Mouse (Mus musculus): Measurements from ENCODE around the gene Rpa1.

Rpa1 gene

DNA sequence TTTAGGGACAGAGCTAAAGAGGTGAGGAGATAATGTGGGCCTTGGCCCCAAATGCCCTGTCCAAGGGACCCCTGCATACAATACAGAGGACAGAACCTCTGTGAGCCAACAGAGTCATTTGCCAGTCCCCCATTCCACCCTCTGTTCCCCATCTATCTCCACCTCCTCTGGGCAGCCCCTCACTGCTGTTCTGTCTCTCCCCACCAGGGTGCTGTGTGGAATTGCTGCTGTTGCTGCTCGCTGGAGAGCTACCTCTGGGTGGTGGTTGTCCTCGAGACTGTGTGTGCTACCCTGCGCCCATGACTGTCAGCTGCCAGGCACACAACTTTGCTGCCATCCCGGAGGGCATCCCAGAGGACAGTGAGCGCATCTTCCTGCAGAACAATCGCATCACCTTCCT lies 83.6 kb downstream of the Rpa1 start:
- no peak for DNase-seq (ENCODE audit: extremely low read depth, insufficient read length, low spot score)

DNA sequence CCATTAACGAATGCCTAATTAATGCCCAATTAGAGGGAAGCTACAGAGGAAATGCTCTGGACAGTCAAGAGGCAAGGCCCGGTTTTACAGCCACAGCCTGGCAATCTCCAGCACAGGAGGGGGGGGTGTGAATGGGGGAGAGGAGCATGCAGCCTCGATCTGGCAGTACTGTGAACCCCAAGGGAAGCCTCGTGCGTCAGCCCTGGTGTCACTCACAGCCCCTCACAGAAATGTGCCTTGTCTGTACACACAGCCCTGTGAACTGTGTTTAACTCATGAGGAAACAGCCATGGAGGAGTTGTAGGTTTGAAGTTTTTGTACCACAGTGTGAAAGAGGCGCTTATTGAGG lies 84.2 kb downstream of the Rpa1 start:
- DNase-seq (ENCODE audit: extremely low read depth, insufficient read length, low spot score) = no peak

DNA sequence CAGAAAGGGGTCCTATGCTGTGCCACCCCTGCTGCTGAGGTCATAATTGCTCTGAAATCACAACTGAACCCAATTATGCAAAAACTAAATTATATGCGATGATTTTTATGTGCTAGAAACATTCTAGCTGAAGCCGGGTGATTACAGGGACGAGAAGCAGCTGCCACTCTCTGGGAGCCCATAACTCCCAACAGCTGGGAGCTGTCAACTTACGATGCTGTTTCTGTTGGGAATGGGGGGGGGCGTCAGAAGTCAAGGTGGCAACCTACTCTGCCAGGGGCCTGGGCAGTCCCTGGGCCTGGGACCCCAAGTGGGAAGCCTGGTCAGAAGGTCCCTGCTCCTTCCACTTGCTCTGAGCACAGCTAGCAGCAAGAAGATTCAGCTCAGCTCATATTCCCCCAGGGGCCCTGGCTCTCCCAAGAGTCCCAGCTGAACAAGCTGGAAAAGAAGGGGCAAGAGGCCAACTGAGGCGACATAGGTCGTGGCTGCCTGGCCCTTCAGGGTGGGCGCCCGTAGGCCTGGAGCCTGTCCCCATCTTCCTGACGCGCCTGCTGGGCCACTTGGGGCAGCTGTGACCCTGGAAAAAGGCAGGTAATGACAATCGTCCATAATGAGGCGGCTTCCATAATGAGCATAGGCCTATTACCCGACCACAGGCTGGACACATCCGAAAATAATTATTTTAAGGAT lies 84.7 kb downstream of the Rpa1 start:
- DNase-seq (ENCODE audit: extremely low read depth, insufficient read length, low spot score) = no peak

DNA sequence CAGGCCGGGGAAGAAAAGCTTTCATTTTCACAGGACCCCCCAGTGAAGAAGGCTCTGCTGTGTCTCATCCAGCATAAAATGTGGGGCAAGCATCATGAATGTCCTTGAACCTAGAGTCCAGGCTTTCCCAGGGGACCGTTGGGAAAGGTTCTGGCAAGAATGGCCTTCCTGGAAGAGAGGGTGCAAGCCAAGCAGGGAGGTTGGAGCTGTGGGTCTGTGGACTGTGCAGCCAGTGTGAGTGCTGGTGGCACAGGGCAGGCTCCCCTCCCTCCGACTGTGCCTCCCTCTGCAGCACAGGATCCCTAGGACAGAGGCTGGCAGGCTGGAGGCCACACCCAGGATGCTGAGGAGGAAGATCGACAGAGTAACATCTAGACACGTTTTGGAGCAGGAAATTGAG lies 85.3 kb downstream of the Rpa1 start:
- no peak for DNase-seq (ENCODE audit: extremely low read depth, insufficient read length, low spot score)

DNA sequence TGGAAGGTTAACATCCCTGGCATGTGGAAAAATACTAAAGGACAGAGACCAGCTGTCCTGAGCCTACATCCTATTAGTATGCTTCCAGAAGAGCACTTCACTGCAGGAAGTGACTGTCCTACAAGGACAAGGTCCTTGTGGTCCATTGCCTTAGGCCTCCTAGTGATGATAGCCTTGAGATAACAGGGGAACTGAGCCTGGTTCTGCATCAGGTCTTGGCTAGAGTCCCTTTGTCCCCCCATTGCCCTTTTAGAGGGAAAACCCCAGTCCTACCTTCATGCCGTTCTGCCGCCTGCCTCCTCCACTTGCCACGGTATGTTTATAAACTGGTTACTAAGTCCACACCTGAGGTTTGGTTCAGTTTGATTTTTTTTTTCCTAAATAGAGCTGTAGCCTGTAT lies 85.9 kb downstream of the Rpa1 start:
- no peak for DNase-seq (ENCODE audit: extremely low read depth, insufficient read length, low spot score)

GRCm38 (mm10) chr11:75261730-75262129 lies 86.4 kb downstream of the Rpa1 start:
- DNase-seq (ENCODE audit: extremely low read depth, insufficient read length, low spot score) = no peak

DNA sequence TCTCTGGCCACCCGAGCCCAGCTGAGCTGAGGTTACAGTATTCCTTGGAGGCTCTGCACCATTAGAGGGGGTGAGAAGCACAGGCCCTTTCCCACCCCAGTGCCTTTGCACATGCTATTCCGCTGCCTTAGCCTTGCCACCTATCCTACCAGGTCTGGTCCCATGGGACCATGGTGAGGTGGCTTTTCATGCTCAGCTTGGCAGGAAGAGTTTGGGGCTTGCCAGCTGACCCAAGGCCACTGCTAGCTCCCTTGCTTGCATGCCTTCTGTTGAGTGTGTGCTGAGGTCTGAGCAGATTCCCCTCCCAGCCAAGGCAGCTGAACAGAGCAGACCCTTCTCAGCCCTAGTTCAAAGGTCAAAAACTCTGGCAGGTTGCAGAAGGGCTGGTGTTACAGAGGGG lies 87.1 kb downstream of the Rpa1 start:
- DNase-seq (ENCODE audit: extremely low read depth, insufficient read length, low spot score) = no peak

DNA sequence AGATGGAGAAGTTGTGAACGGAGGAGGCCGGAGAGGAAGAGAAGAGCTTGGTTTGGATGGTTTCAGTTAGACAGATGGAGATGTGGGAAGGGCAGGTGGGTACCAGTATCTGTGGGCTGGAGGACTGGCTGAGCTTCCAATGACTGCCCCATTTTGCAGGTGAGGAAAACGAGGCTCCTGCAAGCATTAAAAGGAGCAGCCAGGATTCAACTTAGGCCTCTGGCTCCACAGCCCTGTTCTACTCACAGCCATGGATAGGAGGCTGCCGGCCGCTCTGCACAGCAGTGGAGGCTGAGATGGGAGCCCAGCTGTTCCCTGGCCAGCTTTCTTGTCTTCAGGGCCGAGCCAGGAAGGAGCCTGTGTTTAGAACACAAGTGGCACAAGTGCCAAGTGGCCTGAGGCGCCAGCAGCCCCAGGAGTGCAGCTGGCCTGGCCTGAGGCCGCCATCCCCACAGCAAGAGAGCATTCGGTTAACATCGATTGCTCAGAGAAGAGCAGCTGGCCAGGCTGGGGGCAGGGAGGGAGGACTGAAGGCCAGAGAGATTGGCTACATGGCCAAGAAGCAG lies 88.0 kb downstream of the Rpa1 start:
- peak; percentile 84 for DNase-seq (ENCODE audit: extremely low read depth, insufficient read length, low spot score)

DNA sequence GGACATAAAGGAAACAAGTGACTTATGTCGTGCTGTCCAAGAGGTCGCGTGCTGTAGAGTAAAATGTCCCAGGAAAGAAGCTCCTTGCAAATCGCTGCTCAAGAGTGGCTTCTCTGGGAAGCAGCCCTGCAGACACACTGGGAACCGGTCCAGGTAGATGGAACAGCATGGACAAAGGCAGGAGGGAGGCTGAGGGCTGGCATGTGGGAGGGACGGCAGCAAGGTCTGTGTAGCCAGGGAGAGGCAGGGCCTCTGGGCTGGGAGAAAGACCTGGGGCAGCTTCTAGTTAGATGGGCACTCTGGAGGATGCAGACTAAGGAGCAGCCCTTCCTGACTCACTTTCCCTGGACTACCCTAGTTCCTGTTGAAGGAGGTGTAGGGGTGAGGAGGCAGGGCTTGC lies 88.7 kb downstream of the Rpa1 start:
- DNase-seq (ENCODE audit: extremely low read depth, insufficient read length, low spot score) = no peak

DNA sequence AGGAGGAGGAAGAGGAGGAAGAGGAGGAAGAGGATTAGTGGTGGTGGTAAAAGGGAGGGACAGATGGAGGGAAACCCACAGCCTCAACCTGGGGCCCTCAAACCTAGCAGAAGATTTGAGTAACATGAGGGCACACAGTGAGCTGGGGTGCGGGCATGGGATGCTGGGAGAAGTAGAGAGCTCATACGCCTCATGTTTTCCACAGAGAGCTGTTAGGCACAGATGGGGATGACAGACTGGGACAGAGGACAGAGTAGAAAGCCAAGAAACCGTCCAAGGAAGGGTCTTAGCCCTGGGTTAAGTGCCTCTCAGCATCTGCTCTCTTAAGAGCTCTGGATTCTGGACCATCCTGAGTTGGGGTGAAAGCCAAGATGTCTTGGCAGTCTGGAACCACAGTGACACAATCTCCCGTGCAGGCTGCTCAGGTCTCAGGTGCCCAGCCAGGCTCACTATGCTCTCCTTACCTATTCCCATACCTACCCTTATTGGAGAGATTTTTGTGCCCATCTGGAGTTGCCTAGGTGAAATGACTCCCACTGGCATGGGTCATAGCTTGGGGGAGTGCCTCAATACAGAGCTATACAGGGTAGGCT lies 91.0 kb downstream of the Rpa1 start:
- DNase-seq (ENCODE audit: extremely low read depth, insufficient read length, low spot score) = no peak

DNA sequence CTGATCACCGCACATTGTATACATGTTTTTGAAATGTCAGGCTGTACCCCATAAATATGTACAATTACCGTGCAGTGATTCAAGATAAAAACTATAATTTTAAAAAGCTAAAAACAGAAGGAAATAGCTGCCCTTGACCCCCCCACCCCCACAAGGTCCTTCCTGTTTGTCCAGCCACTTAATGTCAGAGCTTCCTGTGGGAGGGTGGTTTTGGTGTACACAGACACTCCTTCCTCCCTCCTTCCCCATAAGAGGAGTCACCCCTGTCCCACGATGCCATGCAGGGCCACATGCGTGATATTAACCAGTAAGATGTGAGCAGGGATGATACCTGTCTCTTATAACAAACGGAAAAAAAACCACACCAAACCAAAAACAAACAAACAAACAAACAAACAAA lies 92.8 kb downstream of the Rpa1 start:
- no peak for DNase-seq (ENCODE audit: extremely low read depth, insufficient read length, low spot score)

- peak; percentile 56 for DNase-seq (ENCODE audit: extremely low read depth, insufficient read length, low spot score)
Measured at GRCm38 (mm10) chr11:75254252-75254912, 93.7 kb downstream of the Rpa1 start.

DNA sequence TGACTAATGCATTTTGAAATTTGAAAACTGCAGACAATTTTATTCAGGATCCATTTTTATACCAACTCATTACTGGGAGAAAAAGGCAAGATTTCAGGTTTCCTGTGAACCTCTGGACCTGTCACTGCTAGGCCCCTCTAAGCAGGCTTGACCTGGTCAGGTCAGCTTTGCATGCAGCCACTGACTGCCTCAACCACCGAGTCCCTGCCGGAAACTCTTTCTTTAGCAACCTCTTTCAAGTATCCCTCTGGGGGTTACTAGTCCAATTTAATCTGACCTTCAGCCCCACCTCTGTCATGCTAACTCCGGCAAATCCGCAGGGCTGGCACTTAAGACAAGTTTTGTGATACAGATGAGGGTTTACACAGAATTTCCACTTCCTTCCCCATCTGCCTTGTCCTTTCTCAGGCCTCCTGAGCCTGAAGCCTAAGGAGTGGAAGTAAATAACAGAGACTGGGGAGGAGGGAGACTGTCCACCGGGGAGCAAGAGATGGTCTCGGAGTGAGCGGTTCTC lies 96.5 kb downstream of the Rpa1 start:
- no peak for DNase-seq (ENCODE audit: extremely low read depth, insufficient read length, low spot score)

DNA sequence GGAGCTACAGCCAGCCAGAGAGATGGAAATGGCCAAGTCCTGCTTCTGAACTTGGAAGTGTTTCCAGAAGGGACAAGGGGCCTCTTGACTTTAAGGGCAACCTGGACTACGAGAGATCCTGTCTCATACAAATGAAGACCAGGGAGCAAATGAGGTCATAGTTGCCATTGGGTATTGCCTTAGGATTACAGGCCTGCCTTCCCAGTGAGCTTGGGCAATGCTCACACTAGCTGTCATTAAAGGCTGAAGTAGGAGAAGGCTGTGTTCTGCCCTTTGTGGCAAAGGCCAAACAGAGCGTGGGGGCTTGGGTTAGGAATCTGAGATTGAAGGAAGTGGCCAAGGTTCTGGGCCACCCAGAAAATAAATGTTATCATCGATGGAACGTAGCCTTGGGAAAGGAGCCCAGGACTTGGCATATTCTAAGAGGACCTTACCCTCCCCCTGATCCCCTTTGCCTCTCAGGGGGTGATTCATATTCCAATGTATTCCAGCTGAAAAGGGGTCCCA lies 97.1 kb downstream of the Rpa1 start:
- DNase-seq (ENCODE audit: extremely low read depth, insufficient read length, low spot score) = no peak

DNA sequence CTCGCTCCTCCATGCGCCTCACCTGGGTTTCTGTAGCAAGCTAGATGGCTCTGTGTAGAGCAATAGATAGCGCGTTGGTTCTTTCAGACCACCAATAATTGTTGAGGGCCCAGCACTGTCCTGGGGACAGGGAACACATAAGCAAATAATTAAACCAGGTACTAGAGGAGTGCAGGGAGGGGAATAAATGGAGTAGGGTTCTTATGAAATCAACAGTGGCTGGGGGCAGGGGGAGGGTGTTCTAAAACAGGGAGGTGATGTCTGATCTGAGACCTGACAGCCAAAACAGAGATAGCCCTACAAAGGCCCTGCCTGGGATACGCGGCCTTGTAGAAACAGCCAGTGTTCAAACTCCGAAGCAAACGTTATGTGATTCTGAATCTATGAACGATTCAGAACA lies 98.5 kb downstream of the Rpa1 start:
- DNase-seq (ENCODE audit: extremely low read depth, insufficient read length, low spot score) = no peak

Measured in 3134 (cell line).